Mouse (Mus musculus): ENCODE data around the gene Rassf2. TPM values are rescaled to one million over a fixed set of nuclear protein-coding genes. Genes with fewer than 3 reads are reported as not detected.

The Rassf2 gene
- polyA plus RNA-seq, 1 experiment from 2014 or later: 23.0 TPM

- H3K4me1 ChIP-seq (ENCODE audit: control insufficient read depth, insufficient read depth, low read length): peaks cover 21% of the 10 kb centered on the region
- peak; percentile 85 for ATAC-seq (ENCODE audit: low read depth)
- 65% methylated on average over 18 of the region's 18 CpGs for WGBS
- H3K27me3 ChIP-seq (replicated peaks; ENCODE audit: control insufficient read depth, insufficient read depth, low read length): no peaks in the 10 kb centered on the region
- no peaks in the 10 kb centered on the region for H3K9me3 ChIP-seq (ENCODE audit: control insufficient read depth, low read length)
- H3K4me3 ChIP-seq (ENCODE audit: low read depth, low read length): no peak overlapping the region
- H3K36me3 ChIP-seq (ENCODE audit: control insufficient read depth, insufficient read depth, low read length): no peaks in the 10 kb centered on the region; the same call in 1 of the 2 replicates
- H3K9ac ChIP-seq (ENCODE audit: low read depth, low read length): no peak overlapping the region
- H3K27ac ChIP-seq (replicated peaks; ENCODE audit: low read depth, low read length): peak overlapping the region; percentile 69
- no peak overlapping the region for H3K4me2 ChIP-seq (ENCODE audit: low read depth, low read length)
- DNase-seq (ENCODE audit: low spot score): peak; percentile 91
Observed at GRCm38 (mm10) chr2:132006561-132007474, 23.2 kb downstream of the Rassf2 start.

- H3K4me3 ChIP-seq (ENCODE audit: low read depth, low read length): no peak overlapping the region
- peak overlapping the region; percentile 69 for H3K27ac ChIP-seq (replicated peaks; ENCODE audit: low read depth, low read length)
- no peak overlapping the region for H3K4me2 ChIP-seq (ENCODE audit: low read depth, low read length)
- H3K27me3 ChIP-seq (replicated peaks; ENCODE audit: control insufficient read depth, insufficient read depth, low read length): no peaks in the 10 kb centered on the region
- H3K4me1 ChIP-seq (ENCODE audit: control insufficient read depth, insufficient read depth, low read length): peaks cover 21% of the 10 kb centered on the region
- H3K36me3 ChIP-seq (ENCODE audit: control insufficient read depth, insufficient read depth, low read length): no peaks in the 10 kb centered on the region; the same call in 1 of the 2 replicates
- H3K9me3 ChIP-seq (ENCODE audit: control insufficient read depth, low read length): no peaks in the 10 kb centered on the region
- 64% methylated on average over 4 of the region's 4 CpGs for WGBS
- DNase-seq (ENCODE audit: low spot score): no peak
- no peak for ATAC-seq (ENCODE audit: low read depth)
- no peak overlapping the region for H3K9ac ChIP-seq (ENCODE audit: low read depth, low read length)
Observed at GRCm38 (mm10) chr2:132005445-132005844, 24.6 kb downstream of the Rassf2 start.

GRCm38 (mm10) chr2:132004495-132005136, 25.4 kb downstream of the Rassf2 start:
- no peak overlapping the region for H3K27ac ChIP-seq (replicated peaks; ENCODE audit: low read depth, low read length)
- H3K9me3 ChIP-seq (ENCODE audit: control insufficient read depth, low read length): no peaks in the 10 kb centered on the region
- H3K4me3 ChIP-seq (ENCODE audit: low read depth, low read length): no peak overlapping the region
- WGBS: 70% methylated on average over 9 of the region's 9 CpGs
- no peak overlapping the region for H3K9ac ChIP-seq (ENCODE audit: low read depth, low read length)
- H3K27me3 ChIP-seq (replicated peaks; ENCODE audit: control insufficient read depth, insufficient read depth, low read length): no peaks in the 10 kb centered on the region
- H3K4me2 ChIP-seq (ENCODE audit: low read depth, low read length): no peak overlapping the region
- H3K4me1 ChIP-seq (ENCODE audit: control insufficient read depth, insufficient read depth, low read length): peaks cover 21% of the 10 kb centered on the region
- H3K36me3 ChIP-seq (ENCODE audit: control insufficient read depth, insufficient read depth, low read length): no peaks in the 10 kb centered on the region; the same call in 1 of the 2 replicates
- DNase-seq (ENCODE audit: low spot score): no peak
- ATAC-seq (ENCODE audit: low read depth): no peak

GRCm38 (mm10) chr2:132003916-132004315, 26.1 kb downstream of the Rassf2 start:
- no peak overlapping the region for H3K27ac ChIP-seq (replicated peaks; ENCODE audit: low read depth, low read length)
- no peaks in the 10 kb centered on the region for H3K27me3 ChIP-seq (replicated peaks; ENCODE audit: control insufficient read depth, insufficient read depth, low read length)
- no peaks in the 10 kb centered on the region for H3K9me3 ChIP-seq (ENCODE audit: control insufficient read depth, low read length)
- DNase-seq (ENCODE audit: low spot score): no peak
- 74% methylated on average over 5 of the region's 5 CpGs for WGBS
- no peak overlapping the region for H3K9ac ChIP-seq (ENCODE audit: low read depth, low read length)
- no peak overlapping the region for H3K4me2 ChIP-seq (ENCODE audit: low read depth, low read length)
- H3K4me1 ChIP-seq (ENCODE audit: control insufficient read depth, insufficient read depth, low read length): peaks cover 21% of the 10 kb centered on the region
- H3K4me3 ChIP-seq (ENCODE audit: low read depth, low read length): no peak overlapping the region
- ATAC-seq (ENCODE audit: low read depth): no peak
- H3K36me3 ChIP-seq (ENCODE audit: control insufficient read depth, insufficient read depth, low read length): no peaks in the 10 kb centered on the region; the same call in 1 of the 2 replicates

GRCm38 (mm10) chr2:132001696-132002334, 28.2 kb downstream of the Rassf2 start:
- Histone ChIP-seq H3K4me1 (ENCODE audit: control insufficient read depth, insufficient read depth, low read length) (peaks cover 16% of the 10 kb centered on the region), H3K27ac (replicated peaks; ENCODE audit: low read depth, low read length) (no peak overlapping the region), H3K27me3 (replicated peaks; ENCODE audit: control insufficient read depth, insufficient read depth, low read length) (no peaks in the 10 kb centered on the region), H3K4me3 (ENCODE audit: low read depth, low read length) (no peak overlapping the region), H3K4me2 (ENCODE audit: low read depth, low read length) (no peak overlapping the region), H3K9me3 (ENCODE audit: control insufficient read depth, low read length) (no peaks in the 10 kb centered on the region), H3K36me3 (ENCODE audit: control insufficient read depth, insufficient read depth, low read length) (peaks cover 5% of the 10 kb centered on the region; the same call in 1 of the 2 replicates), H3K9ac (ENCODE audit: low read depth, low read length) (no peak overlapping the region)
- no peak for ATAC-seq (ENCODE audit: low read depth)
- WGBS: 70% methylated on average over 13 of the region's 13 CpGs
- DNase-seq (ENCODE audit: low spot score): no peak

GRCm38 (mm10) chr2:131997356-131997755, 32.7 kb downstream of the Rassf2 start:
- no peak overlapping the region for H3K9ac ChIP-seq (ENCODE audit: low read depth, low read length)
- peaks cover 5% of the 10 kb centered on the region; the same call in 1 of the 2 replicates for H3K36me3 ChIP-seq (ENCODE audit: control insufficient read depth, insufficient read depth, low read length)
- H3K27ac ChIP-seq (replicated peaks; ENCODE audit: low read depth, low read length): no peak overlapping the region
- ATAC-seq (ENCODE audit: low read depth) (no peak), DNase-seq (ENCODE audit: low spot score) (no peak)
- H3K27me3 ChIP-seq (replicated peaks; ENCODE audit: control insufficient read depth, insufficient read depth, low read length): no peaks in the 10 kb centered on the region
- WGBS: 36% methylated on average over 5 of the region's 5 CpGs
- no peaks in the 10 kb centered on the region for H3K9me3 ChIP-seq (ENCODE audit: control insufficient read depth, low read length)
- H3K4me3 ChIP-seq (ENCODE audit: low read depth, low read length): no peak overlapping the region
- peaks cover 5% of the 10 kb centered on the region; the same call in 1 of the 2 replicates for H3K4me1 ChIP-seq (ENCODE audit: control insufficient read depth, insufficient read depth, low read length)
- H3K4me2 ChIP-seq (ENCODE audit: low read depth, low read length): no peak overlapping the region

- WGBS: 86% methylated on average over 7 of the region's 7 CpGs
Observed at GRCm38 (mm10) chr2:131996369-131996768, 33.7 kb downstream of the Rassf2 start.

GRCm38 (mm10) chr2:131995742-131996141, 34.3 kb downstream of the Rassf2 start:
- Histone ChIP-seq H3K4me3 (ENCODE audit: low read depth, low read length) (no peak overlapping the region), H3K9ac (ENCODE audit: low read depth, low read length) (no peak overlapping the region), H3K9me3 (ENCODE audit: control insufficient read depth, low read length) (no peaks in the 10 kb centered on the region), H3K27me3 (replicated peaks; ENCODE audit: control insufficient read depth, insufficient read depth, low read length) (no peaks in the 10 kb centered on the region), H3K4me1 (ENCODE audit: control insufficient read depth, insufficient read depth, low read length) (peaks cover 8% of the 10 kb centered on the region), H3K27ac (replicated peaks; ENCODE audit: low read depth, low read length) (no peak overlapping the region), H3K36me3 (ENCODE audit: control insufficient read depth, insufficient read depth, low read length) (peaks cover 5% of the 10 kb centered on the region; the same call in 1 of the 2 replicates), H3K4me2 (ENCODE audit: low read depth, low read length) (no peak overlapping the region)
- 80% methylated on average over 12 of the region's 12 CpGs for WGBS
- ATAC-seq (ENCODE audit: low read depth) (no peak), DNase-seq (ENCODE audit: low spot score) (no peak)

More at GRCm38 (mm10) chr2:131996369-131996768, 33.7 kb downstream of the Rassf2 start:
- peaks cover 5% of the 10 kb centered on the region; the same call in 1 of the 2 replicates for H3K36me3 ChIP-seq (ENCODE audit: control insufficient read depth, insufficient read depth, low read length)
- no peak for ATAC-seq (ENCODE audit: low read depth)
- no peak overlapping the region for H3K4me2 ChIP-seq (ENCODE audit: low read depth, low read length)
- peaks cover 8% of the 10 kb centered on the region for H3K4me1 ChIP-seq (ENCODE audit: control insufficient read depth, insufficient read depth, low read length)
- no peak overlapping the region for H3K9ac ChIP-seq (ENCODE audit: low read depth, low read length)
- no peaks in the 10 kb centered on the region for H3K9me3 ChIP-seq (ENCODE audit: control insufficient read depth, low read length)
- no peak for DNase-seq (ENCODE audit: low spot score)
- H3K27ac ChIP-seq (replicated peaks; ENCODE audit: low read depth, low read length): no peak overlapping the region
- H3K27me3 ChIP-seq (replicated peaks; ENCODE audit: control insufficient read depth, insufficient read depth, low read length): no peaks in the 10 kb centered on the region
- H3K4me3 ChIP-seq (ENCODE audit: low read depth, low read length): no peak overlapping the region

All from embryonic facial prominence, embryonic 14.5 days (tissue).